15 mouse cellular contexts compared by ENCODE assay signal in genomic region chr8:43949224-43950021, GRCm38 (mm10).
A peak's percentile ranks its signal among the peaks of the same experiment; 100 is the strongest.
DNase-seq lines count a peak whose midpoint lies in the region; ATAC-seq and TF ChIP-seq lines count a peak whose summit lies in the region.
"Had no signal": no experiment of that assay in that cellular context is flagged by ENCODE, and none has a peak within 500 bp of the region (broad histone marks: within the 10 kb centered on the region; RNA-seq: fewer than 3 reads in every experiment).

No protein-coding gene starts in this region.

- H3K4me1 ChIP-seq in heart, embryonic 10.5 days: 0 out of 2 replicates have a peak, but pooled peaks cover 4% of the 10 kb centered on the region
- H3K4me1 ChIP-seq in lung, embryonic 14.5 days (ENCODE audit: insufficient read depth): no peaks in the 10 kb centered on the region
- no peaks in the 10 kb centered on the region; the same call in 1 of the 2 replicates for H3K4me1 ChIP-seq in lung, adult 2 months (ENCODE audit: control insufficient read depth, insufficient read depth, low read length)
- peaks cover 6% of the 10 kb centered on the region; the same call in 1 of the 2 replicates for H3K4me1 ChIP-seq in forebrain, postnatal 0 days (ENCODE audit: insufficient read depth)
- 0 out of 2 replicates have a peak, but pooled peaks cover 6% of the 10 kb centered on the region for H3K4me1 ChIP-seq in embryonic facial prominence, embryonic 10.5 days
- H3K4me1 ChIP-seq: limb, embryonic 12.5 days had no signal

- H3K4me2 ChIP-seq in lung, embryonic 14.5 days: peak overlapping the region; percentile 39
- H3K4me2 ChIP-seq in forebrain, postnatal 0 days (ENCODE audit: low read depth): peak overlapping the region; percentile 30
- peak overlapping the region; percentile 27 for H3K4me2 ChIP-seq in myocyte (ENCODE audit: low read depth)
- H3K4me2 ChIP-seq: limb, embryonic 12.5 days had no signal

- no peak for DNase-seq in heart, embryonic 10.5 days (ENCODE audit: low spot score)
- DNase-seq in heart, postnatal 4 days: no peak
- peak; percentile 2 for DNase-seq in lung, embryonic 14.5 days
- DNase-seq in lung, adult 2 months: no peak
- DNase-seq in forebrain, postnatal 0 days: peak; percentile 36
- no peak for DNase-seq in embryonic facial prominence, embryonic 10.5 days (ENCODE audit: low spot score)
- DNase-seq in thymus, postnatal 25 days: no peak
- DNase-seq: adrenal gland, adult 8-10 months; B cell, adult 2 months; kidney, postnatal 36 days; lung, postnatal 14 days; spleen, adult 18-20 months; thymus, postnatal 14 days had no signal

- H3K9ac ChIP-seq in lung, embryonic 14.5 days: no peak overlapping the region
- 0 out of 2 replicates have a peak overlapping the region, but pooled peaks have one; percentile 14 for H3K9ac ChIP-seq in forebrain, postnatal 0 days
- H3K9ac ChIP-seq: limb, embryonic 12.5 days had no signal

- no peaks in the 10 kb centered on the region for H3K9me3 ChIP-seq in heart, embryonic 10.5 days
- H3K9me3 ChIP-seq in lung, embryonic 14.5 days (ENCODE audit: low read depth, low read length): no peaks in the 10 kb centered on the region
- H3K9me3 ChIP-seq in forebrain, postnatal 0 days (ENCODE audit: low read length): no peaks in the 10 kb centered on the region
- H3K9me3 ChIP-seq in embryonic facial prominence, embryonic 10.5 days: no peaks in the 10 kb centered on the region
- H3K9me3 ChIP-seq: limb, embryonic 12.5 days had no signal

- WGBS in heart, embryonic 10.5 days: 45% methylated on average over 9 of the region's 9 CpGs
- WGBS in lung, embryonic 14.5 days: 29% methylated on average over 9 of the region's 9 CpGs
- WGBS in lung, adult 2 months: 34% methylated on average over 9 of the region's 9 CpGs
- WGBS in forebrain, postnatal 0 days: 27% methylated on average over 9 of the region's 9 CpGs
- WGBS in embryonic facial prominence, embryonic 10.5 days: 61% methylated on average over 9 of the region's 9 CpGs

- ATAC-seq in lung, embryonic 14.5 days (ENCODE audit: insufficient read depth): no peak
- peak; percentile 34; the same call in 1 of the 2 replicates for ATAC-seq in forebrain, postnatal 0 days

- no peak overlapping the region; the same call in 1 of the 2 replicates for H3K27ac ChIP-seq in heart, embryonic 10.5 days
- no peak overlapping the region for H3K27ac ChIP-seq in lung, embryonic 14.5 days (ENCODE audit: low read depth)
- 0 out of 2 replicates have a peak overlapping the region, but pooled peaks have one; percentile 21 for H3K27ac ChIP-seq in forebrain, postnatal 0 days (ENCODE audit: low read depth, low read length)
- no peak overlapping the region for H3K27ac ChIP-seq in embryonic facial prominence, embryonic 10.5 days (replicated peaks)
- H3K27ac ChIP-seq: limb, embryonic 12.5 days had no signal

- no peaks in the 10 kb centered on the region for H3K79me2 ChIP-seq in myocyte (ENCODE audit: control insufficient read depth, insufficient read depth)

- no peak overlapping the region for H3ac ChIP-seq in myocyte (ENCODE audit: control insufficient read depth, insufficient read length)

- TF ChIP-seq POLR2A in lung, adult 2 months (IDR thresholded peaks at IDR 0.05; ENCODE audit: borderline replicate concordance, extremely low read depth, low read depth, low read length): no peak
- TF ChIP-seq POLR2A in myocyte (IDR thresholded peaks at IDR 0.05; ENCODE audit: insufficient read length, low read depth): no peak

- TF ChIP-seq CTCF in lung, embryonic 14.5 days (IDR thresholded peaks at IDR 0.05; ENCODE audit: low read depth): no peak
- TF ChIP-seq CTCF in lung, adult 2 months (IDR thresholded peaks at IDR 0.05; ENCODE audit: insufficient read depth, low read length): no peak
- no peak for TF ChIP-seq CTCF in forebrain, postnatal 0 days (IDR thresholded peaks at IDR 0.05; ENCODE audit: low read depth)

- H3K36me3 ChIP-seq in heart, embryonic 10.5 days: no peaks in the 10 kb centered on the region
- no peaks in the 10 kb centered on the region for H3K36me3 ChIP-seq in lung, embryonic 14.5 days (ENCODE audit: insufficient read depth)
- no peaks in the 10 kb centered on the region for H3K36me3 ChIP-seq in forebrain, postnatal 0 days (ENCODE audit: insufficient read depth)
- H3K36me3 ChIP-seq in myocyte (ENCODE audit: control insufficient read depth, insufficient read depth): no peaks in the 10 kb centered on the region
- no peaks in the 10 kb centered on the region for H3K36me3 ChIP-seq in embryonic facial prominence, embryonic 10.5 days (replicated peaks)
- H3K36me3 ChIP-seq: limb, embryonic 12.5 days had no signal

- peak overlapping the region; percentile 46 for H3K4me3 ChIP-seq in heart, embryonic 10.5 days
- H3K4me3 ChIP-seq in lung, embryonic 14.5 days (ENCODE audit: low read depth, low read length): no peak overlapping the region
- H3K4me3 ChIP-seq in lung, adult 2 months (replicated peaks; ENCODE audit: extremely low read depth, low read depth, low read length): no peak overlapping the region
- H3K4me3 ChIP-seq in forebrain, postnatal 0 days (ENCODE audit: low read depth, low read length): no peak overlapping the region
- H3K4me3 ChIP-seq in myocyte: no peak overlapping the region
- H3K4me3 ChIP-seq in embryonic facial prominence, embryonic 10.5 days: no peak overlapping the region
- H3K4me3 ChIP-seq: limb, embryonic 12.5 days had no signal

- H3K27me3 ChIP-seq in heart, embryonic 10.5 days (ENCODE audit: insufficient read depth, poor library complexity, severe bottlenecking): no peaks in the 10 kb centered on the region
- H3K27me3 ChIP-seq in lung, embryonic 14.5 days (ENCODE audit: insufficient read depth, low read length): no peaks in the 10 kb centered on the region
- no peaks in the 10 kb centered on the region for H3K27me3 ChIP-seq in forebrain, postnatal 0 days (ENCODE audit: insufficient read depth, low read length)
- no peaks in the 10 kb centered on the region for H3K27me3 ChIP-seq in myocyte (ENCODE audit: control insufficient read depth, insufficient read depth, insufficient read length)
- H3K27me3 ChIP-seq in embryonic facial prominence, embryonic 10.5 days (replicated peaks; ENCODE audit: low read depth, poor library complexity, severe bottlenecking): no peaks in the 10 kb centered on the region
- H3K27me3 ChIP-seq: limb, embryonic 12.5 days had no signal

TF ChIP-seq in myocyte, 11 proteins besides CTCF, POLR2A, EP300 and RAD21:
- TF ChIP-seq MYOD1 (IDR thresholded peaks at IDR 0.05; ENCODE audit: control insufficient read depth in 1 of 3, insufficient read length in 2 of 3, low read depth in 2 of 3): no peak
- no peak for TF ChIP-seq E2F4 (IDR thresholded peaks at IDR 0.05; ENCODE audit: insufficient read depth)
- no peak for TF ChIP-seq TCF3 (IDR thresholded peaks at IDR 0.05; ENCODE audit: insufficient read length, low read depth)
- TF ChIP-seq CEBPB (IDR thresholded peaks at IDR 0.05; ENCODE audit: insufficient read depth, poor library complexity, severe bottlenecking): no peak
- no peak for TF ChIP-seq MAX (IDR thresholded peaks at IDR 0.05; ENCODE audit: low read depth)

Comparison
In these comparisons a context has a peak if more than half of its experiments do, and no peak if none do; other contexts are left out.
1. DNase-seq: peak in lung, embryonic 14.5 days (single experiment) and forebrain, postnatal 0 days (single experiment); none in heart, embryonic 10.5 days (single experiment), heart, postnatal 4 days (single experiment), lung, adult 2 months (single experiment), embryonic facial prominence, embryonic 10.5 days (single experiment) and thymus, postnatal 25 days (single experiment).
2. Peak in every context shown above with its lines, with median percentiles within 50 percentile points of each other: H3K4me2 ChIP-seq.